Comparison of ENCODE assay signal across 8 mouse cellular contexts in the genomic region with DNA sequence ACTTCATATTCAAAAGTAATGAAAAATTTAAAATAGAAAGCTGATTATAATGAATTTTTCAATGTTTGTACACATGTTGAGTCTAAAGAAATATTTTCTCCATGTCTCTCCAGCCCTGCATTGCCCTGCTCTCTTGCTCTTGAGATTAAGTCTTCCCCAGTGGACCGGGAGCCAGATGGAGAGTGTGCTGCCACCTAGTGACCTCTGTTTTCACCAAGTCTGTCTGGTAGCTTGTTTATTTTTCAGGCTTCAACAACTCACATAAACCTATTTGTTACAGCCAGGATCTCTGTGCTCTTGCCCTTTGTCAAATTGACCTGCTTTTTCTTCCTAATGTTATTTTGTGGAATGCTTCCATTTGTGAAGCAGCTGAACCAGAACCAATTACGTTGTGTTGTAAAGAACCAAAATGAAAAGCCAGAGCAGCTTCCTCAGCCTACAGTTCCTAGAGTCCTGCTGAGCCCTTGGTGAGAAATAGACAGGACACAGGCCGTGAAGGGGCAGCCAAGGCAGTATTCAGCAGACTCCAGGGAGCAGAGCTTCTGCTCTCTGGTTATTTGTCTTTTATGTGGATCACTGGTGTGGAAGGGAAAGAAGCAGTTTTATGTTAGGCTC.
A peak's percentile ranks its signal among the peaks of the same experiment; 100 is the strongest.
DNase-seq lines count a peak whose midpoint lies in the region; ATAC-seq and TF ChIP-seq lines count a peak whose summit lies in the region.

No protein-coding gene starts in this region.

- no peak; the same call in 1 of the 2 replicates for ATAC-seq in neural tube, embryonic 15.5 days (ENCODE audit: low FRiP score)
- 0 out of 2 replicates have a peak, but pooled peaks have one; percentile 39 for ATAC-seq in common myeloid progenitor, adult 5-6 weeks (replicated peaks; ENCODE audit: low read depth, poor library complexity, severe bottlenecking)
- peak; percentile 63; the same call in 1 of the 2 replicates for ATAC-seq in hindbrain, postnatal 0 days

- H3K4me2 ChIP-seq in neural tube, embryonic 15.5 days: no peak overlapping the region
- no peak overlapping the region for H3K4me2 ChIP-seq in hindbrain, postnatal 0 days (ENCODE audit: low read depth, low read length)

- H3K36me3 ChIP-seq in neural tube, embryonic 15.5 days: no peaks in the 10 kb centered on the region
- no peaks in the 10 kb centered on the region for H3K36me3 ChIP-seq in hindbrain, postnatal 0 days (ENCODE audit: insufficient read depth, low read length)

- H3K27me3 ChIP-seq in neural tube, embryonic 15.5 days (replicated peaks): no peaks in the 10 kb centered on the region
- H3K27me3 ChIP-seq in hindbrain, postnatal 0 days (ENCODE audit: insufficient read depth, low read length): no peaks in the 10 kb centered on the region

- no peak overlapping the region for H3K4me3 ChIP-seq in neural tube, embryonic 15.5 days (replicated peaks)
- no peak overlapping the region for H3K4me3 ChIP-seq in hindbrain, postnatal 0 days (ENCODE audit: low read length)

- peaks cover 4% of the 10 kb centered on the region; the same call in 1 of the 2 replicates for H3K4me1 ChIP-seq in neural tube, embryonic 15.5 days
- no peaks in the 10 kb centered on the region for H3K4me1 ChIP-seq in hindbrain, postnatal 0 days (ENCODE audit: insufficient read depth, low read length)

- peak; percentile 66 for TF ChIP-seq CTCF in hindbrain, postnatal 0 days (IDR thresholded peaks at IDR 0.05; ENCODE audit: low read depth)

- 1% methylated on average over 3 of the region's 3 CpGs for WGBS in neural tube, embryonic 15.5 days
- 2% methylated on average over 3 of the region's 3 CpGs for WGBS in hindbrain, postnatal 0 days

- peak; percentile 20 for DNase-seq in adrenal gland, adult 2 months
- no peak for DNase-seq in adrenal gland, adult 8-10 months
- DNase-seq in neural tube, embryonic 10.5 days (ENCODE audit: extremely low spot score, low spot score): peak; percentile 29
- DNase-seq in hindbrain, postnatal 0 days (ENCODE audit: low spot score): peak; percentile 73
- DNase-seq in spleen, adult 12 weeks (ENCODE audit: low spot score): no peak
- DNase-seq in urinary bladder, postnatal 10 days (ENCODE audit: low spot score): no peak

- no peak overlapping the region for H3K27ac ChIP-seq in neural tube, embryonic 15.5 days (replicated peaks)
- no peak overlapping the region for H3K27ac ChIP-seq in hindbrain, postnatal 0 days

- no peak overlapping the region for H3K9ac ChIP-seq in neural tube, embryonic 15.5 days (replicated peaks)
- H3K9ac ChIP-seq in hindbrain, postnatal 0 days (replicated peaks; ENCODE audit: low read length): no peak overlapping the region

- H3K9me3 ChIP-seq in neural tube, embryonic 15.5 days (replicated peaks): no peaks in the 10 kb centered on the region
- no peaks in the 10 kb centered on the region for H3K9me3 ChIP-seq in hindbrain, postnatal 0 days (ENCODE audit: low read length)

Comparison
In these comparisons a context has a peak if more than half of its experiments do, and no peak if none do; other contexts are left out.
1. DNase-seq: peak in adrenal gland, adult 2 months (single experiment), neural tube, embryonic 10.5 days (single experiment) and hindbrain, postnatal 0 days (single experiment); none in adrenal gland, adult 8-10 months (single experiment), spleen, adult 12 weeks (single experiment) and urinary bladder, postnatal 10 days (single experiment).